Mouse (Mus musculus): ENCODE measurements at regions not wholly inside any gene's neighbourhood (a gene's known extent, or its start where the extent isn't known, plus 50 kb on each side); places are given as distances from the start of the nearest gene placed in this dataset.

GRCm38 (mm10) chr14:76239856-76240493 is 129.3 kb downstream of the Nufip1 start:
- TF ChIP-seq POLR2A (IDR thresholded peaks at IDR 0.05; ENCODE audit: low read depth, low read length) (no peak), CTCF (IDR thresholded peaks at IDR 0.05; ENCODE audit: extremely low read depth, insufficient read length, insufficient replicate concordance, low read depth, low read length) (no peak)
